Mouse (Mus musculus) limb, embryonic 15.5 days (tissue): ENCODE measurements around the gene Ksr1. TPM values are rescaled to one million over a fixed set of nuclear protein-coding genes. Genes with fewer than 3 reads are reported as not detected.

ENCODE experiments used
- ATAC-seq: fragments of 200-750 bp; cut with Nextera tagmentation; 2 replicates; pipeline ENCODE4 v1.8.0; 2017; ENCODE audit warnings: low read depth, moderate TSS enrichment; ENCODE audit not compliant: insufficient number of reproducible peaks, low FRiP score, low TSS enrichment
- H3K27ac ChIP-seq: fragments of 300-500 bp; sonication (generic); 2 replicates; pipeline ENCODE4 v1.5.1; 2015; ENCODE audit warnings: moderate library complexity, mild to moderate bottlenecking, inconsistent platforms
- H3K27me3 ChIP-seq: fragments of 300-500 bp; sonication (generic); 2 replicates; pipeline ENCODE4 v1.6.1; 2015; ENCODE audit warnings: inconsistent platforms
- H3K36me3 ChIP-seq: fragments of 300-500 bp; sonication (generic); 2 replicates; pipeline ENCODE4 v1.6.1; 2015; ENCODE audit warnings: inconsistent platforms
- H3K4me1 ChIP-seq: fragments of 300-500 bp; sonication (generic); 2 replicates; pipeline ENCODE4 v1.6.1; 2015; ENCODE audit warnings: inconsistent platforms
- H3K4me2 ChIP-seq: fragments of 300-500 bp; sonication (generic); 2 replicates; pipeline ENCODE4 v1.6.1; 2015; ENCODE audit warnings: mild to moderate bottlenecking, inconsistent platforms
- H3K4me3 ChIP-seq: fragments of 300-500 bp; sonication (generic); 2 replicates; pipeline ENCODE4 v1.5.1; 2015; ENCODE audit warnings: mild to moderate bottlenecking, inconsistent platforms
- H3K9ac ChIP-seq: fragments of 300-500 bp; sonication (generic); 2 replicates; pipeline ENCODE4 v1.6.1; 2015; ENCODE audit warnings: inconsistent platforms
- H3K9me3 ChIP-seq: fragments of 300-500 bp; sonication (generic); 2 replicates; pipeline ENCODE4 v1.6.1; 2016; ENCODE audit warnings: inconsistent platforms
- WGBS: fragments of 180-500 bp; shearing (Covaris S2); methylation state at CpG from one replicate; pipeline ENCODE4 v1.1.7; 2015; 5-methylcytosine and 5-hydroxymethylcytosine counted together
- polyA plus RNA-seq: library from polyadenylated mRNA; unstranded; fragments of >200 nt; fragmentation: Nextera tagmentation; extraction: Ambion mirVana; gene quantifications from 2 replicates; pipeline ENCODE4 v1.2.1, GENCODE M21; 2015

Gene Ksr1
- polyA plus RNA-seq, 1 experiment from 2014 or later, result 4.0 TPM

- Histone ChIP-seq H3K4me1 (peaks cover 18% of the 10 kb centered on the region), H3K27ac (no peak overlapping the region), H3K9ac (no peak overlapping the region), H3K36me3 (peaks cover 16% of the 10 kb centered on the region; the same call in 1 of the 2 replicates), H3K4me2 (no peak overlapping the region), H3K9me3 (no peaks in the 10 kb centered on the region), H3K27me3 (no peaks in the 10 kb centered on the region), H3K4me3 (no peak overlapping the region)
- ATAC-seq, result no peak
- WGBS, result 89% methylated on average over 8 of the region's 8 CpGs
These were observed 74.1 kb downstream of the Ksr1 start for GRCm38 (mm10) chr11:79072108-79072507.

DNA sequence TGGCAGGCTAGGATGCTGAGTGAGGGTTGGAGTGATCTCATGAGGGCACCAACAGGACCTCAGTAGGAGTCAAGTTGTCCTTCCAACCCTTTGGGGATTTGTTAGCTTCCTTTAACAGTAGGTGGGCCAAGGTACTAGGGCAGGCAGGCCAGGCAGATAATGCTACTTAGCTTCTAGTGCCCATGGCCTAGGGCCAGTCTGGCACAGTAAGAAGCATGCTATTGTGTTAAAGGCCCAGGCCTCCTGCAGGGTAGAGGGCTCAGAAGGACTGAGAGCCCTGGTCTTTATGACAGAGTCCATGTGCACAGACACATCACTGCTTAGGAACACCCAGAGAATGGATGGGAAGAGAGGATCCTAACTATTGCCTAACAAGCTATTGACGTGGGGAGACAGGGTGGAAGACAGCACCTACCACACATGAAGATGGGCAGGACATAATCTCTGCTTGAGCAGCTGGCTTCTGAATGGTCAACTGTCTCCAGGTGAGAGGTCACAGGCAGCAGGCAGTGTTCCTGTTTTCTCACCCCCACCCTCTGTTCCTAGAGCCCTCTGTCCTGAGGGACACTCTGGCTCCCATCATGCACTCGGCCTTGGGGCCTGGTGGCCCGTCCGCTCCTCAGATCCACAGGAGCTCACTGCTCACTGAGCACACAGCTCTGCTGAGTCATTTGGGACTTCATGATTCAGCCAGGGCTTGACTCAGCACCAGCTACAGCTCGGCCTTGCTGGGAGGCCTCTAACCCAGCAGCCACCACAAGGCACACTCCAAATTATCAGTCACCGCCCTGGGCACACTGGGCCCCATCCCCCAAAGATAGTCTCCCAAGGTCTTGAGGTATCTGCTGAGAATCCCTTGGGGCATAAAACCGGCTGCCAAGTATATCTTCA is 74.9 kb downstream of the Ksr1 start:
- Histone ChIP-seq H3K9ac (no peak overlapping the region), H3K36me3 (peaks cover 16% of the 10 kb centered on the region; the same call in 1 of the 2 replicates), H3K4me1 (peaks cover 10% of the 10 kb centered on the region), H3K4me2 (no peak overlapping the region), H3K4me3 (no peak overlapping the region), H3K9me3 (no peaks in the 10 kb centered on the region), H3K27me3 (no peaks in the 10 kb centered on the region), H3K27ac (no peak overlapping the region)
- no peak for ATAC-seq
- WGBS, result 77% methylated on average over 7 of the region's 7 CpGs

GRCm38 (mm10) chr11:79069453-79070153 is 76.6 kb downstream of the Ksr1 start:
- H3K4me1 ChIP-seq, result peaks cover 17% of the 10 kb centered on the region
- H3K9me3 ChIP-seq, result no peaks in the 10 kb centered on the region
- no peak overlapping the region for H3K4me3 ChIP-seq
- ATAC-seq, result no peak
- H3K4me2 ChIP-seq, result no peak overlapping the region
- no peak overlapping the region for H3K27ac ChIP-seq
- H3K36me3 ChIP-seq, result peaks cover 16% of the 10 kb centered on the region; the same call in 1 of the 2 replicates
- WGBS, result 69% methylated on average over 9 of the region's 10 CpGs
- no peaks in the 10 kb centered on the region for H3K27me3 ChIP-seq
- H3K9ac ChIP-seq, result no peak overlapping the region

DNA sequence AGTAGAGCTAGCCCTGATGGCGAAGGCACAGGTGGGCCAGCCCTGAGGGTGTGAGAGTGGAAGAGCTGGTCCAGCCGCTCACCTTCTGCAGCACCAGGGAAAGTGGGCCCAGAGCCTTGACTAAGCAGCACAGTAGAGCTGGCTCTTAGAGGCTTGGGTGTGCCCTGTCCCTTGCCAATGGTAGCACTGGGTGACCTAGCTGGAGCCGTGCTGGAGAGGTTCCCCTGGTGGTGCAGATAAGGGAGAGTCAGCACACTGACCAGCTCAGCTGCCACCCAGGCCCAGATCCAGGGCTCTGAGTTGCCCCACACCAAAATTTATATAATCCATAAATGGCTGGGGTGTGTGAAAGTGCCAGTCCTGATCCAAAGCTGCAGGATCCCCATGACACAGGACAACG is 79.0 kb downstream of the Ksr1 start:
- H3K9ac ChIP-seq, result no peak overlapping the region
- no peak overlapping the region for H3K27ac ChIP-seq
- no peaks in the 10 kb centered on the region for H3K27me3 ChIP-seq
- no peaks in the 10 kb centered on the region for H3K9me3 ChIP-seq
- H3K36me3 ChIP-seq, result 0 out of 2 replicates have a peak, but pooled peaks cover 3% of the 10 kb centered on the region
- 86% methylated on average over 4 of the region's 4 CpGs for WGBS
- no peak overlapping the region for H3K4me3 ChIP-seq
- no peak overlapping the region for H3K4me2 ChIP-seq
- H3K4me1 ChIP-seq, result peaks cover 26% of the 10 kb centered on the region
- no peak for ATAC-seq

DNA sequence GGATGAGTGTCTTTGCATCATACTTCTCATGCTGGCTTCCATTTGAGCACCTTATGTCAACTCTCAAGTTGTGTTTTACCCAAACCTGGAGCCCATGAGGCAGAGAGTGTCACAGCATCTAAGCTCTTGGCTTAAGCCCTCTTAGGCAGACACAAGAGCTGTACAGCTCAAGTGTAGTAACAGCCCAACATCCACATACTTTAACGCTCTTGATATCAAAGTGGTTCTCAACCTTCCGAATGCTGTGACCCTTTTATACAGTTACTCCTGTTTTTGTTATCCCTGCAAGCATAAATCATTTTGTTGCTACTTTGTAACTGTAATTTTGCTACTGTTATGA is 80.0 kb downstream of the Ksr1 start:
- ATAC-seq, result no peak
- Histone ChIP-seq H3K4me3 (no peak overlapping the region), H3K4me2 (no peak overlapping the region), H3K9me3 (no peaks in the 10 kb centered on the region), H3K27me3 (no peaks in the 10 kb centered on the region), H3K27ac (peak overlapping the region; percentile 83), H3K36me3 (no peaks in the 10 kb centered on the region), H3K4me1 (peaks cover 26% of the 10 kb centered on the region), H3K9ac (no peak overlapping the region)
- 90% methylated on average over 2 of the region's 2 CpGs for WGBS

GRCm38 (mm10) chr11:79065463-79066190 is 80.6 kb downstream of the Ksr1 start:
- peaks cover 26% of the 10 kb centered on the region for H3K4me1 ChIP-seq
- H3K4me2 ChIP-seq, result no peak overlapping the region
- 48% methylated on average over 11 of the region's 11 CpGs for WGBS
- H3K4me3 ChIP-seq, result no peak overlapping the region
- no peaks in the 10 kb centered on the region for H3K27me3 ChIP-seq
- no peaks in the 10 kb centered on the region for H3K9me3 ChIP-seq
- H3K36me3 ChIP-seq, result no peaks in the 10 kb centered on the region
- no peak overlapping the region for H3K9ac ChIP-seq
- H3K27ac ChIP-seq, result peak overlapping the region; percentile 83
- peak; percentile 61 for ATAC-seq

DNA sequence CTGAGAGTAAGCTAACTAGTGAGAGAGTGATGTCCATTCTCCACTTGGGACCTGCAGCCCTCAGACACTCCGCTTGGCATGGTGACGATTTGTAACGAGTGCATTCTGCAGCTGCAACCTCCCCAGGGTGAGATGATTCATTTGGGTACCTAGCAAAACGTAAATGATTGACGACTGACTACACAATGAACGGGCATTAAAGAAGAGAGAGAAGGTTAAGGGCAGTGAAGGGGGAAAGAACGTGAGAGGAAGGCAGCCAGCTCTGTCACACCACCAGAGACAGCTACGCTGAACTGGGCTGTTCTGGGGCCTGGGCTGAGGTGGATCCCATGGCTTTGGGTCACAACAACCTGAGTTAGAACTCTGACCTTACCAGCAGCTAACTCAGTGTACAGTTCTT is 81.9 kb downstream of the Ksr1 start:
- no peak overlapping the region for H3K27ac ChIP-seq
- no peaks in the 10 kb centered on the region for H3K9me3 ChIP-seq
- 65% methylated on average over 8 of the region's 8 CpGs for WGBS
- H3K4me3 ChIP-seq, result no peak overlapping the region
- H3K9ac ChIP-seq, result no peak overlapping the region
- no peak overlapping the region for H3K4me2 ChIP-seq
- ATAC-seq, result no peak
- no peaks in the 10 kb centered on the region for H3K36me3 ChIP-seq
- H3K27me3 ChIP-seq, result no peaks in the 10 kb centered on the region
- peaks cover 33% of the 10 kb centered on the region for H3K4me1 ChIP-seq

DNA sequence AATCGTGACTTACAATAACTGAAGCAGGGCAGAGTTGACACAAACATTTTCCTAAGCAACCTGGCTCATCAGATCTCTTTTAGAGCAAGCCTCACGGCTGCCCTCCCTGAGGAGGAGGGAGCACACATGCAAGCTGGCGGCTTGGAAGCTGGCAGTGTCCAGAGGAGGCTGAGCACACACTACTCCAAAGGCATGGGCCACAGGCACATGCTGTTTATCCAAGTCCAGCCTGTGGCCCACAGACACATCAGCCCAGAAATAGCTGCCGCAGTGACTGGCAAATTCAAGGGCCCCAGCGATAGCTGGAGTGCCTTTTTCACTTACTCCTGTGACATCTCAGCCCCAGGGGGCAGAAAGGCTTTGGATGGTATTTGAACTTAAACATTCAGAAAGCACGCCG is 82.6 kb downstream of the Ksr1 start:
- H3K27ac ChIP-seq, result no peak overlapping the region
- H3K4me2 ChIP-seq, result no peak overlapping the region
- no peak overlapping the region for H3K4me3 ChIP-seq
- peaks cover 33% of the 10 kb centered on the region for H3K4me1 ChIP-seq
- no peak for ATAC-seq
- no peaks in the 10 kb centered on the region for H3K27me3 ChIP-seq
- no peaks in the 10 kb centered on the region for H3K9me3 ChIP-seq
- no peaks in the 10 kb centered on the region for H3K36me3 ChIP-seq
- H3K9ac ChIP-seq, result no peak overlapping the region
- WGBS, result 83% methylated on average over 7 of the region's 7 CpGs

GRCm38 (mm10) chr11:79062897-79063296 is 83.3 kb downstream of the Ksr1 start:
- 44% methylated on average over 5 of the region's 5 CpGs for WGBS
- no peaks in the 10 kb centered on the region for H3K9me3 ChIP-seq
- peaks cover 36% of the 10 kb centered on the region for H3K4me1 ChIP-seq
- no peak overlapping the region for H3K27ac ChIP-seq
- H3K27me3 ChIP-seq, result no peaks in the 10 kb centered on the region
- H3K9ac ChIP-seq, result no peak overlapping the region
- ATAC-seq, result no peak
- H3K4me3 ChIP-seq, result no peak overlapping the region
- H3K36me3 ChIP-seq, result no peaks in the 10 kb centered on the region
- H3K4me2 ChIP-seq, result no peak overlapping the region

DNA sequence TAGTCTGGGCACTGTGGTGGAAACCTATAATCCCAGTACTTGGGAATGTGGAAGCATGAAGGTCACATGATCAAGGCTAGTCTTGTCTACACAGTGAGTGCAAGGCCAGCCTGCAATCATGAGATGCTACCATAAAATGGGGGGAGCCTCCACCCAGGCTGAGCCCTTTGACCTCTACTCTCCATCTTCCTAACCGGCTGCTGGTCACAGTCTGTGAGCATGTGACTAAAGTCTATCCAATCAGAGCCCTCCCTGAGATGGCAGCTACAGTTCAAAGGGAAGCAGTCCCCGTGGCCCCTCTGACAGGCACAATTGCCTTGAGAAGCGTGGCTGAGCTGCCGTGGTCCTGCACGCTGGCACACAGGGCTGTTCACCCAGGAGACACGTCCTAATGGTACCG is 84.4 kb downstream of the Ksr1 start:
- Histone ChIP-seq H3K4me1 (peaks cover 44% of the 10 kb centered on the region), H3K9me3 (no peaks in the 10 kb centered on the region), H3K9ac (no peak overlapping the region), H3K36me3 (no peaks in the 10 kb centered on the region), H3K27ac (no peak overlapping the region), H3K27me3 (no peaks in the 10 kb centered on the region), H3K4me2 (no peak overlapping the region), H3K4me3 (no peak overlapping the region)
- 50% methylated on average over 7 of the region's 7 CpGs for WGBS
- ATAC-seq, result no peak

- Histone ChIP-seq H3K9ac (no peak overlapping the region), H3K36me3 (no peaks in the 10 kb centered on the region), H3K4me1 (peaks cover 38% of the 10 kb centered on the region), H3K9me3 (no peaks in the 10 kb centered on the region), H3K4me3 (no peak overlapping the region), H3K27ac (no peak overlapping the region), H3K4me2 (no peak overlapping the region), H3K27me3 (no peaks in the 10 kb centered on the region)
- WGBS, result 57% methylated on average over 5 of the region's 5 CpGs
- no peak for ATAC-seq
These were observed 86.4 kb downstream of the Ksr1 start for GRCm38 (mm10) chr11:79059850-79060249.

GRCm38 (mm10) chr11:79059062-79059461 is 87.1 kb downstream of the Ksr1 start:
- Histone ChIP-seq H3K4me1 (peaks cover 40% of the 10 kb centered on the region), H3K9ac (no peak overlapping the region), H3K27me3 (no peaks in the 10 kb centered on the region), H3K4me2 (no peak overlapping the region), H3K4me3 (no peak overlapping the region), H3K36me3 (no peaks in the 10 kb centered on the region), H3K27ac (no peak overlapping the region), H3K9me3 (no peaks in the 10 kb centered on the region)
- WGBS, result 84% methylated on average over 4 of the region's 4 CpGs
- no peak for ATAC-seq
